Mouse (Mus musculus): ENCODE measurements around the gene Pot1b. TPM values are rescaled to one million over a fixed set of nuclear protein-coding genes. Genes with fewer than 3 reads are reported as not detected.

Gene Pot1b
- 43.1 and 50.2 TPM in 2 replicates for total RNA-seq (2014; fragmentation: Nextera tagmentation)
- 21.0 and 26.9 TPM in 2 replicates for total RNA-seq (2017)

- peak; percentile 98 for ATAC-seq (replicated peaks; ENCODE audit: low FRiP score, low TSS enrichment, poor library complexity, severe bottlenecking)
Measured at GRCm38 (mm10) chr17:55711984-55712811, at the start of gene Pot1b. Gene Pot1b (minus strand): TSS chr17:55712628.

DNA sequence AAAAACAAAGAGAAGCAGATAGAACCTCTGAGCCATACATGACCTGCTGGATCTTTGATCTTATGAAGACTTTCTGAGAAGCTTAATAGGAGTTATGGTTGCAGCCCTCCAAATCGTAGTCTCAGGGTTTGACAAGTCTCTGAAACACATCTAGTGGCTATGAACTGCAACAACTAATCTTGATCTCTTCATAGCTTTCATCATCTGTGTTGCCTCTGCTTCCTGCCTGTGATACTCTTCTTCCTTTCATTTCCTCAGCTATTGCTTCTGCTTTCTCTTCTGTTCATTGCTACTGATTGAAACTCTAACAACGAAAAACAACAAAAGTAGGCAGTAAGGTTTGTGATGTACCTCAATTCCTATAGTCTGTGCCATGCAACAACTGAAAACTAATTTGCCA lies 38.7 kb upstream of the Pot1b start:
- no peak for ATAC-seq (replicated peaks; ENCODE audit: low FRiP score, low TSS enrichment, poor library complexity, severe bottlenecking)

GRCm38 (mm10) chr17:55749786-55750185 lies 37.4 kb upstream of the Pot1b start, which contains the start of gene Adgre4:
Gene Adgre4 (plus strand): TSS chr17:55749984.
- ATAC-seq (replicated peaks; ENCODE audit: low FRiP score, low TSS enrichment, poor library complexity, severe bottlenecking): no peak

DNA sequence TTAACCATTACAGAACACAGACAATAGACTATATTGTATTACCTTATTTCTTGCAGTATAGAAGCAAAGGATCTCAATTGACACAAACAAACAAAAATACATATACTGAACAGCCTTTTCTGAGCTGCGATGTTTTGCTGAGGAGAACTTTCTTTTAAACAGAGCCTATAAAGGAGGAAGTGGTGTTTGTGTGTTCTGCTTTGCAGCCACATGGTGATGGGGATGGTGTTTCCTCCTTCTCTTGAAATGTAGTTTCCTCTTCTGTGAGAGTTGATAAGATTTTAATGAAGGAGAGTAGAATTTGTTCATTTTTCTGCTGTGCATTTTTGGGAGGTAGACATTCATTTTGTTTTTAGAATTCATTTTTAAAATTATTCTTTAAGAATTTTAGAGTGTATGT lies 24.2 kb upstream of the Pot1b start:
- no peak for ATAC-seq (replicated peaks; ENCODE audit: low FRiP score, low TSS enrichment, poor library complexity, severe bottlenecking)

DNA sequence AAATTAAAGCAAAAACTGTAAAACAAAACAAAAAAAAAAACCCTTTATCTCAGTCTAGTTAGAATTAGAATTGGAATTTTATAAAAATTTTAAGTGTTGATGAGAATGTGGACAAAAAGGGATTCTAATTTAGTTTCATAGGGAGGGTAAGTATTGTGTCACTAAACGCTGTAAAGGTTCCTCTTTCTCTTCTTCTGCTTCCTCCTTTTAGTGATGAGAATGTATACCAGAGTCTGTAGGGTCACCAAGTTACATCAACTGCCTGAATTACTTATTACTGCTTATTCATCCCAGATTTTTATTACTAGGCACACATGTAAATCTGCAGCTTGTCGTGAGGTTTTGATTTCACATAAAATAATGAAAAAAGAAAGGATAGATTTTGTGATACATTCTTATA lies 13.8 kb upstream of the Pot1b start:
- no peak for ATAC-seq (replicated peaks; ENCODE audit: low FRiP score, low TSS enrichment, poor library complexity, severe bottlenecking)

DNA sequence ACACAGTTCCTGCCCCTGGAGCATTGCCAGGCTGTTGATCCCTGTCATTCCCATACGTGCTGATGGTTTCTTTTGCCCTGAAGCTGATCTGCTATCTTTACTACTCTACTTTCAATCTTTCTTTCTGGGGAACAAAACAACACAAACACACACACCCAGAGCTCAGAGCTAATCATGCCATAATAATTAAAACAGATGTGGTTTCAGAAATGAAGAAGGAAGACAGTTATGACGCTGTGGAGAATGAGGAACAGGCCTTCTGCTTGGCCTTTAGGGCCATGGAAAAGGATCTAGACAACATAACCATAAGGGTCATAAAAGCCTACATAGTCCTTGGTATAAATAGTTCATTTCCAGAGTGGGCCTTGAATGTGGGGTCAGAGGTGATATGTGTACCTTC lies 9.8 kb upstream of the Pot1b start:
- no peak for ATAC-seq (replicated peaks; ENCODE audit: low FRiP score, low TSS enrichment, poor library complexity, severe bottlenecking)

DNA sequence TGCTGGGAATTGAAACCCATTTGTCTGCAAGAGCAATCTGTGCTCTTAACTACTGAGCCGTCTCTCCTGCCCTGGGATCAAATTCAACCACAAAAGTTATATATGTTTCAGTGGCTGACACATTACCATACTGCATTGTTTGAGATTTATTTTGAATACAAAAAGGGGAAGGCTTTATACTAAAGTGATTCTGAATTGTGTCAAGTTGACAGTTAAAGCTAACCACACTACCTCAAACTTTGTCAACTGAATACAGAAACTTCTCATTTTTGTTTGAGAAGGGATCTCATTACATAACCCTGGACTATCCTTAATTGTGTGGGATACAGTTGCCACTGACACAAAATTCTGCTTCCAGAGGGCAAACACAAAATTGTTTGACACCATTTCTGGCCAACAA lies 8.8 kb upstream of the Pot1b start:
- ATAC-seq (replicated peaks; ENCODE audit: low FRiP score, low TSS enrichment, poor library complexity, severe bottlenecking): no peak

GRCm38 (mm10) chr17:55702865-55703264 lies 9.6 kb downstream of the Pot1b start:
- ATAC-seq (replicated peaks; ENCODE audit: low FRiP score, low TSS enrichment, poor library complexity, severe bottlenecking): no peak

DNA sequence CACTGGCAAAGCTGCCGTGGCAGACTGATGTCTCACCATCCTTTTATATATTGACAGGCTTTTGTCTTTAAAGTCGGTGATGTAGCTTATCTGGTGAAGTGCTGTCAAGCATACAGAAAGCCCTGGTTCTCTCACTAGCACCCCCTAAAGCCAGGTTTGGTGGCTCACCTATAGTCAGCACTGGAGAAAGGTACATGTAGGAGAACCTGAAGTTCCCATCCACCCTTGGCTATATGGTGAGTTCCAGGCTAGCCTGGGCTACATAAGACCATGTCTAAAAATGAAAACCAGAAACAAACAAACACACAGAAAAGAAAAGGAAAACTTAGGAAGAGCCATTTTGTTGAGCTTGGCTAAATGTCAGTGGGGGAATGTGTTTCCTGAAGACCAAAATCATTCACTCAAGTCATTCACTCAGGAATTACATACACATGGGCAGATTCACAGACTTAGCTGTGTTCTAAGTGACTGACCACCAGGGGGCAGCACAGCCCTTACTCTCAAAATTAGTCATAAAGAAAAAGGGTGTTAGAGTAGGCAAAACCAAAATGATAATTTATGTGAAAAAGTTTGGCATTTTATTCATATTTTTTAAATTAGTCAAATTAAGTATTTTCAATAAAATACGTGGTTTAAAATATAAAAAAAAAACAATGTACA lies 10.1 kb downstream of the Pot1b start:
- ATAC-seq (replicated peaks; ENCODE audit: low FRiP score, low TSS enrichment, poor library complexity, severe bottlenecking): peak; percentile 87

DNA sequence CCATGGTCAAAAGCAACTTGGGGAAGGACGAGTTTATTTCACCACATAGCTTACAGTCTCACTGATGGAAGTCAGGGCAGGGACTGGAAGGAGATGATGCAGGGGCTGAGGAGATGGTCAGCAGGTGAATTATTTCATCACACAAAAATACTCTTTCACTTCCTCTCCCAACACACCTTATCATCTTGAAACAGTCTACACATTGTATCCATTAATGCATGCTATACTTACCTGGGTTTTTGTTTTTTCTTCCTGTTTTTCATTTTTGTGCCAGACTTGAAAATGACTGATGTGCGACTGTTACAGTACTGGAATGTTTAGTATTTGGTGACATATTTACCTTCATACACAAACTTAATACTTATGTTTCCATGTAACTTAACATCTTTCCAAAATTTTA lies 13.0 kb downstream of the Pot1b start:
- no peak for ATAC-seq (replicated peaks; ENCODE audit: low FRiP score, low TSS enrichment, poor library complexity, severe bottlenecking)

- peak; percentile 73 for ATAC-seq (replicated peaks; ENCODE audit: low FRiP score, low TSS enrichment, poor library complexity, severe bottlenecking)
Measured at GRCm38 (mm10) chr17:55661099-55661498, 51.3 kb downstream of the Pot1b start.

GRCm38 (mm10) chr17:55625092-55625491 lies 87.3 kb downstream of the Pot1b start, which contains the start of gene Vmn2r118:
Gene Vmn2r118 (minus strand): TSS chr17:55625192.
- ATAC-seq (replicated peaks; ENCODE audit: low FRiP score, low TSS enrichment, poor library complexity, severe bottlenecking): no peak

Other genes starting within 250 kb of the Pot1b start
- not detected in 2 replicates for gene Vmn2r118, start 87.4 kb downstream of the Pot1b start, total RNA-seq (2014; fragmentation: Nextera tagmentation)
- not detected in 2 replicates for gene Vmn2r118, start 87.4 kb downstream of the Pot1b start, total RNA-seq (2017)
- not detected in 2 replicates for gene Adgre4, start 37.4 kb upstream of the Pot1b start, total RNA-seq (2014; fragmentation: Nextera tagmentation)
- gene Adgre4, start 37.4 kb upstream of the Pot1b start, total RNA-seq (2017): 0.56 TPM in 1 of 2 replicates, not detected in the other
- 2.2 and 4.2 TPM in 2 replicates for gene Zfp119a, start 166.3 kb upstream of the Pot1b start, total RNA-seq (2014; fragmentation: Nextera tagmentation)
- 3.9 and 7.0 TPM in 2 replicates for gene Zfp119a, start 166.3 kb upstream of the Pot1b start, total RNA-seq (2017)
- 14.4 and 15.0 TPM in 2 replicates for gene Zfp959, start 179.5 kb upstream of the Pot1b start, total RNA-seq (2014; fragmentation: Nextera tagmentation)
- gene Zfp959, start 179.5 kb upstream of the Pot1b start, total RNA-seq (2017): 10.5 and 13.4 TPM in 2 replicates
- gene Zfp119b, start 236.9 kb upstream of the Pot1b start, total RNA-seq (2014; fragmentation: Nextera tagmentation): 2.0 and 4.8 TPM in 2 replicates
- gene Zfp119b, start 236.9 kb upstream of the Pot1b start, total RNA-seq (2017): 1.2 and 10.3 TPM in 2 replicates
- gene Ebi3, start 240.0 kb upstream of the Pot1b start, total RNA-seq (2014; fragmentation: Nextera tagmentation): 0.42 TPM in 1 of 2 replicates, not detected in the other
- gene Ebi3, start 240.0 kb upstream of the Pot1b start, total RNA-seq (2017): 0.47 TPM in 1 of 2 replicates, not detected in the other
- gene Yju2, start 246.5 kb upstream of the Pot1b start, total RNA-seq (2014; fragmentation: Nextera tagmentation): 11.2 and 18.7 TPM in 2 replicates
- 17.1 and 25.5 TPM in 2 replicates for gene Yju2, start 246.5 kb upstream of the Pot1b start, total RNA-seq (2017)

Measured in megakaryocyte-erythroid progenitor cell, adult 5-6 weeks (primary cell).